Mouse (Mus musculus) kidney, adult 2 months (tissue): ENCODE results near the gene Kansl3.

Source experiments
- CTCF ChIP-seq: fragments of 200-500 bp; conservative IDR thresholded peaks from 2 replicates; pipeline ENCODE4 v1.5.1; 2011; ENCODE audit warnings: low read depth, mild to moderate bottlenecking, control low read depth, low read length, moderate library complexity, mixed read lengths; ENCODE audit not compliant: insufficient read depth, insufficient read length
- POLR2A ChIP-seq: fragments of 200-500 bp; IDR thresholded peaks from one replicate; pipeline ENCODE4 v1.6.1; 2011; ENCODE audit warnings: low read depth, low read length, control low read depth

GRCm38 (mm10) chr1:36307121-36307494 is 61.9 kb downstream of the Kansl3 start:
- no peak for TF ChIP-seq CTCF
- TF ChIP-seq POLR2A = no peak
